Mouse (Mus musculus) limb, embryonic 10.5 days (tissue): ENCODE measurements at regions not wholly inside any gene's neighbourhood (a gene's known extent, or its start where the extent isn't known, plus 50 kb on each side); places are given as distances from the start of the nearest gene placed in this dataset.
"Not testable (repeated sequence)": the region's sequence is repeated elsewhere in the genome, so short reads cannot be mapped to it uniquely, and the experiment has no call there.

Experiments used
- DNase-seq: peaks from one replicate; pipeline ENCODE4 v3.0.0-alpha.2; 2017; ENCODE audit warnings: low spot score
- H3K27ac ChIP-seq: fragments of 300-500 bp; sonication (generic); 2 replicates; pipeline ENCODE4 v1.5.1; 2016; ENCODE audit warnings: mild to moderate bottlenecking
- H3K27me3 ChIP-seq: fragments of 300-500 bp; sonication (generic); 2 replicates; pipeline ENCODE4 v1.6.1; 2016; ENCODE audit warnings: low read depth, mild to moderate bottlenecking; ENCODE audit not compliant: poor library complexity, severe bottlenecking
- H3K36me3 ChIP-seq: fragments of 300-500 bp; sonication (generic); 2 replicates; pipeline ENCODE4 v1.6.1; 2016; ENCODE audit warnings: mild to moderate bottlenecking, moderate library complexity
- H3K4me1 ChIP-seq: fragments of 300-500 bp; sonication (generic); 2 replicates; pipeline ENCODE4 v1.6.1; 2016
- H3K4me3 ChIP-seq: fragments of 300-500 bp; sonication (generic); 2 replicates; pipeline ENCODE4 v1.5.1; 2016; ENCODE audit warnings: mild to moderate bottlenecking, moderate library complexity
- H3K9me3 ChIP-seq: fragments of 300-500 bp; sonication (generic); replicated peaks from 2 replicates; pipeline ENCODE4 v1.6.1; 2016; ENCODE audit warnings: mild to moderate bottlenecking
- WGBS: fragments of 180-500 bp; shearing (Covaris S2); methylation state at CpG from one replicate; pipeline ENCODE4 v1.1.7; 2016; 5-methylcytosine and 5-hydroxymethylcytosine counted together

DNA sequence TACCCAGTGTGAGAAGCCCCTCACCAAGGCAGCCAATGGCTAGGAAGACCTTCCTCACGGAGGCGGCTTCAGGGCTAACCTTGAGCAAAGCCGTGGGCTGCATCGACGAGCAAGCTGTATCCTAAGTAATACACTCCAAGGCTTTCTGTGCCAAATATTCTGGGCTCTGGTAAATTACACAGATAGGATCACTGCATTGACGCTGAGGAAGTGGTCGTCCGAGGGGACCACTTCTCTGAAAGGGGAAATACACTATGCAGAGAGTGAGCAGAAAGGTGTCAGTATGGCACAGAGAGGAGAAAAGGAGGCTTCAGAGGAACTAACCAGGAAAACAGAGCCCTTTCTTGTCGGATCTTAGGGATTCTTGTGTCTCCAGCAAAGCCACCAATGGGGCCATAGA is 124.1 kb downstream of the Enc1 start:
- no peak for DNase-seq
- no peak overlapping the region for H3K4me3 ChIP-seq
- WGBS = 82% methylated on average over 9 of the region's 9 CpGs
- H3K4me1 ChIP-seq = peaks cover 22% of the 10 kb centered on the region
- no peaks in the 10 kb centered on the region for H3K9me3 ChIP-seq
- no peaks in the 10 kb centered on the region for H3K36me3 ChIP-seq
- H3K27ac ChIP-seq = no peak overlapping the region
- no peaks in the 10 kb centered on the region for H3K27me3 ChIP-seq

DNA sequence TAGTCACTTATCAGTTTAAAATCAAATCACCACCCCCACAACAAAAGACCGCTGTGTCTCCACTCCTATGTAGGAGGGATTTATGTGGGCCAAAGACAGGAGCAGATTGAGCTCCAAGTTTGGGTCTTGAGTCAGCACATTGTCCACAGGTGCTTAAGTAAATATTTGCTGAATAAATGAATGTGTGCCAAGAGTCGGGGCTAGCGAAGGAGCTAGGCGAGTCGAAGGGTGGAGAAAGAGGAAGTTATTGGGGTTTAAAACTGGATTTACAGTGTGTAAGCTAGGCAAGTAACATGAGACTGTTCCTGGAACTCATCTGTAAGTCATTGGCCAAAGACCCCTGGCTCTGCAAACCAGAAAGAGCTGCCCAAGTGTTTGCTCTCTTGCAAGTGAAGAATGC is 122.9 kb downstream of the Enc1 start:
- no peak for DNase-seq
- peaks cover 24% of the 10 kb centered on the region for H3K4me1 ChIP-seq
- WGBS = 86% methylated on average over 5 of the region's 5 CpGs

DNA sequence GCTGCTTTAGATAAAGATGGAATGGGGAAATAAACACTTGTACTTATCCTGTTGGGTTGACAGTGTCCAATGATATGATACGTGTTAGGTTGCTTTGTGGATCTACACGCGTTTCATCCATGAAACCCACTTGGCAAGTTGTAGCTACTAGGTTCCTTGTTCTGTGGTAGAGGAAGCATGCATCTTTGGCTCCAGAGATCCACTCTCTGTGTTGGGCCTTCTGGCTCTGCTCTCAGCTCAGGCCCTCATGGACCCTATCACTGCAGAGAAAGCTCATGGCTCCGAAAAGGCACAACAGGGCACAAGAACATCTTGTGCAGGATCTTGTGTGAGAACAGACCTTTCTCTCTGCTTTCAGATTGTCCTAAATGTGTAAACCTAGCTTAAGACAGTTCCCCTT is 122.3 kb downstream of the Enc1 start:
- WGBS = 91% methylated on average over 4 of the region's 4 CpGs
- Histone ChIP-seq H3K4me3 (no peak overlapping the region), H3K27ac (no peak overlapping the region), H3K9me3 (no peaks in the 10 kb centered on the region), H3K36me3 (no peaks in the 10 kb centered on the region), H3K27me3 (no peaks in the 10 kb centered on the region), H3K4me1 (peaks cover 30% of the 10 kb centered on the region)
- no peak for DNase-seq

More for the DNA sequence above, 122.9 kb downstream of the Enc1 start:
- Histone ChIP-seq H3K36me3 (no peaks in the 10 kb centered on the region), H3K27me3 (no peaks in the 10 kb centered on the region), H3K4me3 (no peak overlapping the region), H3K27ac (no peak overlapping the region), H3K9me3 (no peaks in the 10 kb centered on the region)

DNA sequence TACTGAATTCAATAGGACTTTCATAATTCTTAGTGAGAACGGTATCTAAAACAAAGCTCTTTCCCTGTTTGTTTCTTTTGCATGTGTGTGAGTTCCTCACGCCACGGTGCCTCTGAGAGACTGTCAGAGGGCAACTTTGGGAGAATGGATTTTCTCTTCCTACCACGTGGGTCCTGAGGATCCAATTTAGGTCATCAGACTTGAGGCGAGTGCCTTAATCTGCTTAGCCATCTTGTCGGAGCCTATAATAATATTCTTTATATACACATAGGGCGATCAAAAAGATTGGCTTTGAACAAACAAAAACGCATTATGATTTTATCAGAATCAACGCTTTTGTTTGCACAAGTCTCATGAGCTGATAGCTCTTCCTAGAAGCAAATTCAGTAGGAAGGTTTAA is 119.6 kb downstream of the Enc1 start:
- Histone ChIP-seq H3K36me3 (no peaks in the 10 kb centered on the region), H3K9me3 (no peaks in the 10 kb centered on the region), H3K27ac (no peak overlapping the region), H3K4me1 (peaks cover 39% of the 10 kb centered on the region), H3K4me3 (no peak overlapping the region), H3K27me3 (no peaks in the 10 kb centered on the region)
- 90% methylated on average over 9 of the region's 9 CpGs for WGBS
- DNase-seq = no peak

DNA sequence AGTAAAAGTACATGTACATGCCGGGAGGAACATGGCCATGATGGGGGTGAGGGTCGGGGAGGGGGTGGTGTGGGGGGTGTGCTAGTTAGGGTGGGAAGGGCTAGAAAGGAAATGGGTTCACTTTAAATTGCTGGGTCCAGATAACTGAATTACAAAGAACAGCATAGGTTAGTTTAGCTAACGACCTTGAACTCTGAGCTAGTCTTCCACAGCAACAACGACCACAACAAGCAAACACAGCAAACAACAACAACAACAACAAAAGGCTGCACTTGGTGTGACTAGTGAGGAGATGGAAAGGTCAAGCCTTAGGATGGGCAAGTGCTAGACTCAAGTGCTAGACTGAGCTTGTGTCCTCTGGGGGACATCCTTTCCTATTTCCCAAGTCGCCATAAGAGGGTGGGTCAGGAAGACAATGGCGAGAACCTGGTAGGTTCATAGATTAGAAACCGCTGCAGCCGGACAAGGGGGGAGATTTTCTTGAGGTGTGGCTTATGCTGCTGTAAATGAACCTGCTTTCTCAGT is 117.9 kb downstream of the Enc1 start:
- Histone ChIP-seq H3K4me3 (no peak overlapping the region), H3K27ac (no peak overlapping the region), H3K27me3 (0 out of 2 replicates have a peak, but pooled peaks cover 2% of the 10 kb centered on the region), H3K9me3 (no peaks in the 10 kb centered on the region), H3K36me3 (no peaks in the 10 kb centered on the region), H3K4me1 (peaks cover 33% of the 10 kb centered on the region)
- WGBS = 80% methylated on average over 8 of the region's 8 CpGs
- DNase-seq = no peak

DNA sequence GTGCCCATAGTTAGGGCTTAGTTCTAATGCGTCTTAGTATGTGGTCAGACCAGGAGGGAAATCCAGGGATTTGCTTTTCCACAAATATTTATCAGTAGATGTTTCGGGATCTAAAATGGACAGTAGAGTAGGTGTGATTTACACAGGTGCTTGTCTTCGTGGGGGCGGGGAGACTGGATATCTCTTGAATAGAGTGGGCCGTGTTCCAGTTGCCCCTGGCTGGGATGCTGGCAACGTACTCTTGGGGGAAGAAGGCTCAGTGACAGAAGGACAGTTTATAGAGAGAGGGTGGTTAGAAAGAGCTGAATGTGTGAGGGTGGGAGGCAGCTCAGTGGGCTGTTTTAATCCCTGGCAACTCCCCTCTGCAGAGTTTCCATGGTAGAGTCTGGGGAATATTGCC is 117.4 kb downstream of the Enc1 start:
- no peak overlapping the region for H3K4me3 ChIP-seq
- H3K4me1 ChIP-seq = peaks cover 29% of the 10 kb centered on the region
- 77% methylated on average over 6 of the region's 6 CpGs for WGBS
- H3K27ac ChIP-seq = 0 out of 2 replicates have a peak overlapping the region, but pooled peaks have one; percentile 25
- DNase-seq = no peak
- H3K27me3 ChIP-seq = 0 out of 2 replicates have a peak, but pooled peaks cover 8% of the 10 kb centered on the region
- no peaks in the 10 kb centered on the region for H3K36me3 ChIP-seq
- H3K9me3 ChIP-seq = no peaks in the 10 kb centered on the region

DNA sequence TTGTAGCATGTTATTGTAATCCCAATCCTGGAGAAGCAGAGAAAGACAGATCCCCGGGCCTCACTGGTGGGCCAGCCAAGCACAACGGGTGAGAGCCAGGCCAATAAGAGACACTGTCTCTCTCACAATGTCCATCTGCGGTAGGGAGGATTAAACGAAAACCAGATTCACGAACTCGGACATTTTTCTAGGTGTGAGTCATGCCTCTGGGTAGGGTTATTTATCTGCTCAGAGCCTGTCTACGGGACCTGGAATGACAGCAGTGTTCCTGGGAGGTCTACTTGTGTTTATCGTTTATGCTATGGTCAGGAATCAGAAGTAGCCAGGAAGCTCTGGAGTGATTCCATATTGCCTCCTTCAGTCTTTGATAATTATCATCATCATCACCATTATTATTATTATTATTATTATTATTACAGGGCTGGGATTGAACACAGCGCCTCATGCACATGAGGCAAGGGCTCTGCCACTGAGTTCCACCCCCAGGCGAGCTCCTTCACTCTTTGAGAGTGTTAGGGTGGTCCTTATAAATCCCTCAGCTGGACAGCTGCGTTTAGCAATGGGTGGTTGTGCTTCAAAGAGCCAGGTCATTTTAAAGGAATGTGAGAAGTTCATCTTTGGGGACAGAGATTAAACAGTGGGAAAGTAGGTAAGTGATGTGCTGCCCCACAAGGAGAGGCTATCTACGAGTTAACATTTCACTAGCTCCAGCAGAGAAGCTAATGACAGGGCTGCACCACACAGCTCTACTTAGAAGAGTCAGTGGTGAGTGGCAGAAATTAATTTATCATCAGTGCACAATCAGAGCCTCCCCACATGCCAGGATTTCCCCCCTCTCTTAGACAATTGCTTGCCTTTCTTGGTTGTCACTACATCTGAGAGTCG is 116.3 kb downstream of the Enc1 start:
- peaks cover 30% of the 10 kb centered on the region for H3K4me1 ChIP-seq
- no peaks in the 10 kb centered on the region for H3K36me3 ChIP-seq
- DNase-seq = no peak
- no peak overlapping the region for H3K4me3 ChIP-seq
- H3K27ac ChIP-seq = no peak overlapping the region
- H3K27me3 ChIP-seq = 0 out of 2 replicates have a peak, but pooled peaks cover 8% of the 10 kb centered on the region
- no peaks in the 10 kb centered on the region for H3K9me3 ChIP-seq
- 36% methylated on average over 13 of the region's 13 CpGs for WGBS

DNA sequence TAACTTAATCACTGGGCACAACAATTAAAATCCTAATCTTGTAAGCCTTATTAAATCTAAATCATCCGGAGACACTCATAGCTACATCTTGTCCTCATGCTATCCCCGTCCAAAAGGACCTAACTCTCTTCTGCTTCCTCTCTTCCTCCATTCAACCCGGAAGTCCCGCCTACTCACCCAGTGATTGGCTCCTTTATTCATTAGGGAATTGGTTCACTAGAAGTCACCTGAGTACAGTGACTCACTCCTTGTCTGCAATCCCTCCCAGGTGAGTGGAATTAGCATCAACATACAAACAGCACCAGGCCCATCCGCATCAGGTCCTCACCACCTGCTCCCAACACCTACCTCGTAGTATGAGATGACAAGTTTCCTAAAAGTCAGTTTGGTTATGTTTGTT is 114.5 kb downstream of the Enc1 start:
- not testable (repeated sequence) for DNase-seq, H3K27ac ChIP-seq, H3K27me3 ChIP-seq, H3K36me3 ChIP-seq, H3K4me3 ChIP-seq, H3K9me3 ChIP-seq
- WGBS = 95% methylated on average over 6 of the region's 6 CpGs
- H3K4me1 ChIP-seq = peaks cover 37% of the 10 kb centered on the region

DNA sequence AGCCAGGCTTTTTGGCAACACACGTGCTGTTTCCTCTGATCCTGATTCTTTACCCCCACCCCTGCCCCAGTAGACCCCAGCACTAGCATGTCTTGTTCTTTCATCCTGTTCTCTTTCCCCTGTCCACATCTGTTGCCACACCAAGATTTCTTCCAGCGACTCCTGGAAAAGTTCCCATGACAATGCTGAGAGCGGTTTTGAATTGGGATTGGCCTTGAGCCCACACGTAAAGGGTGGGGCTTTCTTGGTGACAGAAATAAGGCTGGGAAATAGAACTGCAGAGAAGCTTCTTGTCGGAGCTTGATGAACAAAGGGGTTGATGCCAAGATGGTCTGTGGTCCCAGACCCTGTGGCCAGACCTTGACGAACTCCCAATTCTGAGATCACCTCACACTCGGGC is 106.8 kb downstream of the Enc1 start:
- WGBS = 94% methylated on average over 7 of the region's 7 CpGs
- H3K36me3 ChIP-seq = no peaks in the 10 kb centered on the region
- DNase-seq = no peak

DNA sequence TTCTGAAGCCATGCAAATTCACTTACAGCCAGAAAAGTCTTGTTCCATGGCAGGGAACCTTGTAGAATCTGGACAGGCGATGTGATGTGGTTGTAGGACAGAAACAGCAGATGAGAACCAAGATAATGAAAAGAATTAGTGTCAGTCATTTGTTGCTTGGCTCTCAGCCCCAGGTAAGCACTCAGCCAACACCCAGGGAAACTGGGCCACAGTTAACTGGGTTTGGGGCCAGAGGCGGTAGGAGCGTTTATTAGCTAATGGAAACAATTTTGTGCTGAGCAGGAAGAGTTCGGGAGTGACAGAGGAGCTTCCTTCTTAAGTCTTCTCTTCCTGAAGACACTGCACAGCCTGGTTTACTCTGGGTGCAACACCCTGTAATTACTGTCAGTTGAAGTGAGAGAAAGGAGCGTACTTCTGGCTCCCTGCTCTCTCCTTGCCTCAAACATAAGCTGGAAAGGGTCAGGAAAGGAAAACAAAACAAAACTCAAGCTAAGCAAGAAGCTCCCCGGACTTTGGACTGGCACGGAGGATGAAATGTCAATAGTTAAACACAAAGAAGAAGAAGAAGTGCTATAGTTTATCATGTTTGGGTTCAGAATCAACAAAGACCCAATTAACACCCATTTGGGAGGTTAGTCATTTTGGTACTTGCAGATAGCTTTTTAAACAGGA is 100.4 kb downstream of the Enc1 start:
- H3K4me3 ChIP-seq = no peak overlapping the region
- H3K36me3 ChIP-seq = no peaks in the 10 kb centered on the region
- H3K4me1 ChIP-seq = peaks cover 26% of the 10 kb centered on the region
- DNase-seq = no peak
- 58% methylated on average over 7 of the region's 7 CpGs for WGBS
- H3K27ac ChIP-seq = no peak overlapping the region
- H3K9me3 ChIP-seq = no peaks in the 10 kb centered on the region
- H3K27me3 ChIP-seq = no peaks in the 10 kb centered on the region

More for the DNA sequence above, 106.8 kb downstream of the Enc1 start:
- H3K4me3 ChIP-seq = no peak overlapping the region
- H3K4me1 ChIP-seq = peaks cover 10% of the 10 kb centered on the region; the same call in 1 of the 2 replicates
- H3K9me3 ChIP-seq = no peaks in the 10 kb centered on the region
- H3K27ac ChIP-seq = no peak overlapping the region
- H3K27me3 ChIP-seq = no peaks in the 10 kb centered on the region

DNA sequence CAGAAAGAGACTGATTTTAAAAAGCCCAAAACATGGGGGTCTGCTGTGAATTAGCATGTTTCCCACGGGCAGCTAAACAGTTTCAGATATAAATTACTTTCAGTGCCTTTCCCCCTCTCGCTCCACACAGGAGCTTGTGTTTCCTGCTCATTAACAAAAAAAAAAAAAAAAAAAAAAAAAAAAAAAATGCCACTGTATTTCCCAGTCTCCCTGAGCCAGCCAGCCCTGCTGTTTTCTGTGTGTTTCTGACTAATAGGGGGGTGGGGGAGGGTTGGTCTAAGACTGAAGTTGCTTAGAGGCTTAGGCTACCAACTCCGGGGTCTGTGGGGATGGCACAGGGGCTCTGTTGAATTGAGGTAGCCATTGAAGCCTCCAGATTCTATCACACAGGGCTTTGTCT is 97.0 kb downstream of the Enc1 start:
- no peaks in the 10 kb centered on the region for H3K27me3 ChIP-seq
- H3K27ac ChIP-seq = peak overlapping the region; percentile 86
- H3K9me3 ChIP-seq = no peaks in the 10 kb centered on the region
- H3K4me3 ChIP-seq = no peak overlapping the region; the same call in 1 of the 2 replicates
- peaks cover 40% of the 10 kb centered on the region for H3K4me1 ChIP-seq
- no peaks in the 10 kb centered on the region for H3K36me3 ChIP-seq
- no peak for DNase-seq
- WGBS = 8% methylated on average over 3 of the region's 3 CpGs

DNA sequence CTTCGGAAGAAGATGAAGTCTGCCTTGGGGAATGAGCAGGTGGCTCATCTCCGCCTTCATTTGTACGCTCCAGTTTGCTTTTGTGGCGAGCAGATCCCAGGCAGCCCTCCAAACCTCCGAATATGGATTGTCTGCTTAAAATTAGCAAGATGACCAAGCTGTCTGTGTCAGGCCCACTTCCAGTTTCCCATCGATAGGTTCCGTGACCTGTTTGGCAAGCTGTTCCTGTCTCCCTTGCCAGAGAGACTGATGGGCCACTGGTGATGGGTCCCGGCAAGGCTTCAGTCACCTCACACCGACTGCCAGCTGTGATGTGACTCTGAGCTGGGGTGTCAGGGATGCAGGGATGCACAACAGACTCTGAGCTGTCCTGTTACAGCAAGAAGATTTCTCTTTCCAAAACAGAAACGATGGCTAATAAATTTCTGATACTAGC is 96.4 kb downstream of the Enc1 start:
- WGBS = 51% methylated on average over 10 of the region's 10 CpGs
- peaks cover 41% of the 10 kb centered on the region for H3K4me1 ChIP-seq

More for the DNA sequence above, 96.4 kb downstream of the Enc1 start:
- Histone ChIP-seq H3K36me3 (no peaks in the 10 kb centered on the region), H3K27ac (peak overlapping the region; percentile 75), H3K4me3 (no peak overlapping the region), H3K9me3 (no peaks in the 10 kb centered on the region), H3K27me3 (no peaks in the 10 kb centered on the region)
- DNase-seq = no peak
